Mouse (Mus musculus) inflammation-experienced regulatory T-cells (primary cell): ENCODE measurements around the gene Krr1. TPM values are rescaled to one million over a fixed set of nuclear protein-coding genes. Genes with fewer than 3 reads are reported as not detected.

Experiments used
- polyA plus RNA-seq, 2 experiments: library from polyadenylated mRNA; unstranded; fragments of 100-300 nt; shearing (Covaris generic); gene quantifications; one replicate each; pipeline ENCODE4 v1.2.1; 2017

The Krr1 gene
- polyA plus RNA-seq, result 10 to 100 TPM; 41.3 to 47.9 TPM

GRCm38 (mm10) chr10:111972542-111973361, at the start of gene Krr1:
Krr1 (plus strand) TSS chr10:111972664.

GRCm38 (mm10) chr10:112002544-112003215, 30.2 kb downstream of the Krr1 start, which contains the start of gene Glipr1:
Glipr1 (minus strand) TSS chr10:112002631.

Other genes starting within 250 kb of the Krr1 start
- 100 to 1,000 TPM in 1 of 2 experiments, 10 to 100 TPM in 1; 73.2 to 114 TPM for gene Glipr1, start 30.0 kb downstream of the Krr1 start, polyA plus RNA-seq
- not detected for gene Glipr1l1, start 87.5 kb downstream of the Krr1 start, polyA plus RNA-seq
- under 1 TPM in 1 of 2 experiments, not detected in 1; 0.26 TPM for gene Glipr1l2, start 110.7 kb downstream of the Krr1 start, polyA plus RNA-seq
- gene Glipr1l3, start 187.7 kb downstream of the Krr1 start, polyA plus RNA-seq, result 1 to 10 TPM in 1 of 2 experiments, under 1 TPM in 1; 0.18 to 1.6 TPM
- gene Caps2, start 191.0 kb downstream of the Krr1 start, polyA plus RNA-seq, result not detected